Mouse (Mus musculus) heart, embryonic 14.5 days (tissue): Measurements from ENCODE around the gene Fbxl13. TPM values are rescaled to one million over a fixed set of nuclear protein-coding genes. Genes with fewer than 3 reads are reported as not detected.

Experiments
- ATAC-seq: fragments of 200-750 bp; cut with Nextera tagmentation; 2 replicates; pipeline ENCODE4 v1.8.0; 2017; ENCODE audit warnings: low read depth, moderate TSS enrichment; ENCODE audit not compliant: insufficient number of reproducible peaks, insufficient read depth, low FRiP score
- H3K27ac ChIP-seq, 2 experiments: fragments of 200-500 bp in 1 of 2; fragments of 300-500 bp in 1 of 2; sonication (generic) in 1 of 2; replicated peaks in 1 of 2; 2 replicates each; pipeline ENCODE4 v1.5.1; 2012 to 2014; ENCODE audit warnings: low read depth in 2 of 2, low read length in 2 of 2, control low read depth in 1 of 2, mild to moderate bottlenecking in 1 of 2, mixed read lengths in 1 of 2; ENCODE audit not compliant: control insufficient read depth in 1 of 2, insufficient read depth in 1 of 2
- H3K27me3 ChIP-seq: fragments of 300-500 bp; sonication (generic); 2 replicates; pipeline ENCODE4 v1.6.1; 2014; ENCODE audit warnings: mild to moderate bottlenecking, low read length, control low read depth; ENCODE audit not compliant: control insufficient read depth, insufficient read depth
- H3K36me3 ChIP-seq: fragments of 300-500 bp; sonication (generic); 2 replicates; pipeline ENCODE4 v1.6.1; 2014; ENCODE audit warnings: mild to moderate bottlenecking, control low read depth, low read length, mixed read lengths; ENCODE audit not compliant: control insufficient read depth, insufficient read depth
- H3K4me1 ChIP-seq, 2 experiments: fragments of 200-500 bp in 1 of 2; fragments of 300-500 bp in 1 of 2; sonication (generic) in 1 of 2; 2 replicates each; pipeline ENCODE4 v1.6.1; 2012 to 2014; ENCODE audit warnings: low read length in 2 of 2, control low read depth in 1 of 2, mixed read lengths in 1 of 2; ENCODE audit not compliant: control insufficient read depth in 2 of 2, insufficient read depth in 2 of 2
- H3K4me2 ChIP-seq: fragments of 300-500 bp; sonication (generic); 2 replicates; pipeline ENCODE4 v1.6.1; 2014; ENCODE audit warnings: mild to moderate bottlenecking, low read length
- H3K4me3 ChIP-seq, 2 experiments: fragments of 200-500 bp in 1 of 2; fragments of 300-500 bp in 1 of 2; sonication (generic) in 1 of 2; 2 replicates each; pipeline ENCODE4 v1.5.1; 2012 to 2014; ENCODE audit warnings: low read length in 2 of 2, mild to moderate bottlenecking in 2 of 2, control low read depth in 1 of 2, low read depth in 1 of 2, moderate library complexity in 1 of 2; ENCODE audit not compliant: control insufficient read depth in 1 of 2, insufficient read depth in 1 of 2
- H3K9ac ChIP-seq: fragments of 300-500 bp; sonication (generic); 2 replicates; pipeline ENCODE4 v1.6.1; 2014; ENCODE audit warnings: mild to moderate bottlenecking, low read length
- H3K9me3 ChIP-seq: fragments of 300-500 bp; sonication (generic); 2 replicates; pipeline ENCODE4 v1.6.1; 2016; ENCODE audit warnings: low read length, control low read depth; ENCODE audit not compliant: control insufficient read depth
- WGBS: fragments of 180-500 bp; shearing (Covaris S2); extraction: QIAGEN DNeasy Blood & Tissue Kit; methylation state at CpG from one replicate; pipeline ENCODE4 v1.1.7; 2014; 5-methylcytosine and 5-hydroxymethylcytosine counted together
- polyA plus RNA-seq: library from polyadenylated mRNA; unstranded; fragments of >200 nt; fragmentation: Nextera tagmentation; extraction: Ambion mirVana; gene quantifications from 2 replicates; pipeline ENCODE4 v1.2.1, GENCODE M21; 2014

The Fbxl13 gene
- polyA plus RNA-seq, 1 experiment from 2014 or later = 0.19 TPM

DNA sequence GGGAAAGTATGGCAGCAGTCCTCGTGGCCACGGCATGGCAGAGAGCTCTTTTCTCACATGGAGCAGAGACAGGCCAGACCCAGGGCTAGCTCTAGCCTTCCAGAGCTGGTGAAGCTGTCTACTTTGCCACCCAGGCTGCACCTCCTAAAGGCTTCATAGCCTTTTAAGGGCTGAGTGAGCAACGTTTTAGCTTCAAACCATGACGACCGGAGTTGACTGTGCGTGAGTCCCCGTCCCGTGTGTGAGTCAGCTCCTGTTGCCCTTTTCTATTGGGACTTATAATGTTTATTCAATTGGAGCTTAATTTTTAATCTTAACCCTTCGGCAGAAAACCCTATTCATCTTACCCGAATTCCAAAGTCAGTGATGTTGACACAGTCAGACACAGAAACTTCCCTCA, 145.3 kb downstream of the Fbxl13 start:
- Histone ChIP-seq H3K36me3 (no peaks in the 10 kb centered on the region), H3K4me3 (no peak overlapping the region)
- WGBS = 83% methylated on average over 10 of the region's 10 CpGs

DNA sequence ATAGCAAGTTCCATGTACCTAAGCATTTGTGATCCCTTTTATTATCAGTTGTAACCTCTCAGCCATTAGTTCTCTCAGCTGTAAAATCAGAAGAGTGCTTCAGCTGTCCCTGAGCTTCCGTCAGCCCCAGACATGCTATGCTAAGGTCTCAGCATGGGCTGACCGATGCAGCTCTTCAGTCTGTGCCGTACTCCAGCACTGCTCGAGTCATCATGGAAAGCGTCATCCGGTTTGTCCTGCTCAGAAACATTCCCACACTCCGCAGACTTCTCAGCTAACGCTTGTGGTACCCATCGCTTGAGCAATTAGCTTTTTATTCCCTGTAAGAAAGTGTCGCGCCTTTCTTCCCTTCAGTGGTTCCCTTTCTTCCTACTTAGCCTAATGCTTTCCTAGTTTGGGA, 146.5 kb downstream of the Fbxl13 start:
- no peaks in the 10 kb centered on the region for H3K9me3 ChIP-seq
- H3K4me1 ChIP-seq = peaks cover 6 to 13% of the 10 kb centered on the region in 2 experiments
- H3K36me3 ChIP-seq = no peaks in the 10 kb centered on the region
- H3K27me3 ChIP-seq = no peaks in the 10 kb centered on the region
- no peak for ATAC-seq
- no peak overlapping the region for H3K9ac ChIP-seq
- WGBS = 82% methylated on average over 11 of the region's 11 CpGs
- no peak overlapping the region for H3K27ac ChIP-seq
- no peak overlapping the region for H3K4me3 ChIP-seq
- H3K4me2 ChIP-seq = no peak overlapping the region

More for the DNA sequence above, 145.3 kb downstream of the Fbxl13 start:
- H3K9me3 ChIP-seq = no peaks in the 10 kb centered on the region
- H3K9ac ChIP-seq = no peak overlapping the region
- no peaks in the 10 kb centered on the region for H3K27me3 ChIP-seq
- H3K4me2 ChIP-seq = no peak overlapping the region
- no peak for ATAC-seq
- H3K4me1 ChIP-seq = peaks cover 6 to 13% of the 10 kb centered on the region in 2 experiments
- no peak overlapping the region for H3K27ac ChIP-seq

DNA sequence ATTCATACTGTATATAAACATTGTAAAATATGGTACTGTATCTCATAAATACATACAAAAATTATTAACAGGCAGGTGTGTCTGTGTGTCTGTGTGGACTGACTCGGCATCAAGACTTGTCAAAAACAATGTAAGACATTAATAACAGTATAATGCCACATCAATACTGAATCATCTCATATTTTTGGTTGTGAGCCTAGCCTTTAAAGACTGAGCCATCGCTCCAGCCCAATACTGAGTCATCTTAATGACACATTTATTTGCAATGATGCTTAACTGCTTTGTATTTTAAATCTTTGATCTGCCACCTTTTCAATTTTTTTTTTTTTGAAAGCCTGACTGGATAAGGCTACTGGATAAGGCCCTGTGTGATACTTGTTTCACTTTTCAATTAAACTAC, 146.9 kb downstream of the Fbxl13 start:
- Histone ChIP-seq H3K27me3 (no peaks in the 10 kb centered on the region), H3K4me1 (peaks cover 6 to 13% of the 10 kb centered on the region in 2 experiments), H3K27ac (no peak overlapping the region), H3K9me3 (no peaks in the 10 kb centered on the region), H3K4me3 (no peak overlapping the region), H3K9ac (no peak overlapping the region), H3K4me2 (no peak overlapping the region), H3K36me3 (no peaks in the 10 kb centered on the region)
- WGBS = 83% methylated on average over 2 of the region's 2 CpGs
- ATAC-seq = no peak

DNA sequence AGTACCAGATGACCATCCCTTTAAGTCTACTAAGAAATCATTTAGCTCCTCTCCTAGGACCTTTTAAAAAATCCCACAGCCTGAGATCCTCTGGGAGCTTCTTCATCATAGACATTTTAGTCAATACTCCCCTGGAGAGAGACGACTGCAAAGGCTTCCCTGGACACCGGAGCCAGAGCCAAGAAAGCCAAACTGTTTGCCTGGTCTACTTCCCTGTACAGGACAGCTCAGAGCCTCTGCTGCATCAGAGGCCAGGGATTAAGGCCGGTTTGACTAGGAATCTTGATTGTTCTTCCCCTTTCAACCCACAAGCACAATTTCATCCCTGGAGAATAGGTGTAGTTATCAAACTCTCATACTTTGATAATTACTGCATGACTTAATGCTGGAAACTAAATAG, 148.6 kb downstream of the Fbxl13 start:
- Histone ChIP-seq H3K9ac (no peak overlapping the region), H3K4me2 (no peak overlapping the region), H3K36me3 (no peaks in the 10 kb centered on the region), H3K27me3 (no peaks in the 10 kb centered on the region), H3K9me3 (no peaks in the 10 kb centered on the region), H3K27ac (peak overlapping the region in 1 of 2 experiments; percentile 10; a peak in 1 of 4 replicates), H3K4me1 (peaks cover 6 to 13% of the 10 kb centered on the region in 2 experiments), H3K4me3 (no peak overlapping the region)
- WGBS = 56% methylated on average over 3 of the region's 3 CpGs
- no peak for ATAC-seq

- no peaks in the 10 kb centered on the region for H3K27me3 ChIP-seq
- no peak overlapping the region for H3K9ac ChIP-seq
- H3K27ac ChIP-seq = peak overlapping the region in 1 of 2 experiments; percentile 10; a peak in 1 of 4 replicates
- H3K9me3 ChIP-seq = no peaks in the 10 kb centered on the region
- peaks cover 6 to 13% of the 10 kb centered on the region in 2 experiments for H3K4me1 ChIP-seq
- H3K4me3 ChIP-seq = no peak overlapping the region
- WGBS = 54% methylated on average over 6 of the region's 6 CpGs
- no peak overlapping the region for H3K4me2 ChIP-seq
- ATAC-seq = no peak
- no peaks in the 10 kb centered on the region for H3K36me3 ChIP-seq
Observed at GRCm38 (mm10) chr5:21496321-21496720, 149.1 kb downstream of the Fbxl13 start.

DNA sequence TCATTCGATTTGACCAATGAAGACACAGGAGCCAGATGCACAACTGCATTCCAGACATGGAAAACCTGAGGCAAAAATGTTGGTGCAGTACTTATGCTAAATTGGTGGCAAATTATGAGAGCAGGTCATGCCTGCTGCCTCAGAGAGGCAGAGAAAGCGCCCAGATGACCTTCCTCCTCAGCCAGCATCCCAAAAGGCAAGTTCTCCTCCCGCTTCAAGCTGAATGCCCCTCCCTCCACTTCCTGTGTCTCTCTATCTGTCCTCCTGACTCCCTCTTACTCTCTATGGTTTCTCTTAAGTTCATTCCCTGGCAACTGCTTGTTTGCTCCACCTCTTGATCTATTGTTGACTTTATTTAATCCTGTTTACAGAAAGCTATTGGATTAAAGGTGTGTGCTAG, 150.7 kb downstream of the Fbxl13 start:
- Histone ChIP-seq H3K4me3 (no peak overlapping the region), H3K4me2 (no peak overlapping the region), H3K9me3 (no peaks in the 10 kb centered on the region), H3K36me3 (no peaks in the 10 kb centered on the region), H3K4me1 (peaks cover 8 to 13% of the 10 kb centered on the region in 2 experiments), H3K9ac (no peak overlapping the region), H3K27ac (no peak overlapping the region), H3K27me3 (no peaks in the 10 kb centered on the region)
- WGBS = 64% methylated on average over 3 of the region's 3 CpGs
- no peak for ATAC-seq

DNA sequence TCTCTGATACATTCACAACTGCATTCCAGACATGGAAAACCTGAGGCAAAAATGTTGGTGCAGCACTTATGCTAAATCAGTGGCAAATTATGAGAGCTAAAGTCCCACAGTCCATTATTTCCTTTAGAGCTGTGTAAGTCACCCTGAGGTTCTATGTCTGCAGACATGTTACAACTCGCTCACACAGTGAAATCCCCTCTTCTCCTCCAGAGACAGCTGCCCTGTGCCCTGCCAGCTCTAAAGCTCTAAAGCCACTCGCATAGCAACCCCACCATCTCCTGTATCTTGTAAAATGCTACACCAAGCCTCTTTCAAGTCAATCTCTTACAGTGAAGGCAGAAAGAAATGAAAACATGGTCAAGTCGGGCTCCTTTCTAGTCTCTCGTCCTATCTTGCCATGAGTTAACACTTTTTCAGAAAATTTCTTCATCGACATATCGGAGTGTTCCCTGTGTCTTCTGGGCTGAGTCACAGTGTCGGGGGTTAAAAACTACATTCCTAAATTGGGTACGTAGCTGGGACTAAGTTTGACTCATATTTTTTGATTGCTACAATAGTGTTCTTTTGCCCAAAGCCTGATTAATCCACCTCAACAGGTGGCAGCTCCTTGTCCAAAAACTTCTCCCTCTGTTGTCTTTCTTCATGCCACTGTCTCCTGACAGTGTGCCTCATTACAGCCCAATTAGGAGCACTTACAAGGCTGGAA, 152.0 kb downstream of the Fbxl13 start:
- Histone ChIP-seq H3K36me3 (no peaks in the 10 kb centered on the region), H3K4me1 (peaks cover 12 to 20% of the 10 kb centered on the region in 2 experiments), H3K4me2 (no peak overlapping the region), H3K27me3 (no peaks in the 10 kb centered on the region), H3K27ac (no peak overlapping the region), H3K4me3 (no peak overlapping the region), H3K9ac (no peak overlapping the region), H3K9me3 (no peaks in the 10 kb centered on the region)
- ATAC-seq = no peak
- WGBS = 71% methylated on average over 8 of the region's 8 CpGs

DNA sequence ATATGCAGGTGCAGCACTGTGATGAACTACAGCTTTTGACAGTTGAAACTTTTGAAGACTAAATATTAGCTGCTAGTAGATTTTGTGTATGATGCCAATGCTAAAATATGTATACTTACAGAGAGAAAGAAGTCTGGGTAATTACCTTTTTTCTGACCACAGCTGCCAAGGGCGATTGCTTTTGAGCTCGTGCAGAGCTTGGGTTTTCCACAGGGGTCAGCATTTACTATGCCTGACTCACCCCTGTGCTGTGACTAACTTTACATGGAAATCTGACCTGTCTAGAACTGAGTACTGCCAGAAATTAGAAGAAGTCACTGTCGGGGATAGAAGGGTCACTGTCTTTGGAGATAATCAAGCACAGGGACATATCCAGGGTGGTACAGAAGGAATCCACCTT, 153.2 kb downstream of the Fbxl13 start:
- ATAC-seq = no peak
- Histone ChIP-seq H3K9ac (no peak overlapping the region), H3K9me3 (no peaks in the 10 kb centered on the region), H3K36me3 (no peaks in the 10 kb centered on the region), H3K27me3 (no peaks in the 10 kb centered on the region), H3K4me3 (no peak overlapping the region), H3K4me1 (peaks cover 12 to 20% of the 10 kb centered on the region in 2 experiments), H3K27ac (no peak overlapping the region), H3K4me2 (no peak overlapping the region)
- 78% methylated on average over 3 of the region's 3 CpGs for WGBS
